Mouse (Mus musculus) CD4-positive helper T cell, adult 2 months (primary cell): ENCODE data around the gene Pkp1.

Experiments
- DNase-seq: peaks from one replicate; pipeline ENCODE4 v3.0.0-alpha.2; 2012; ENCODE audit warnings: low read depth, missing footprints, low spot score

Gene Pkp1

GRCm38 (mm10) chr1:135909381-135909780 is 9.6 kb downstream of the Pkp1 start:
- no peak for DNase-seq

GRCm38 (mm10) chr1:135906736-135907135 is 12.3 kb downstream of the Pkp1 start:
- no peak for DNase-seq

GRCm38 (mm10) chr1:135899991-135900515 is 19.0 kb downstream of the Pkp1 start:
- DNase-seq, result no peak

GRCm38 (mm10) chr1:135899295-135899694 is 19.7 kb downstream of the Pkp1 start:
- DNase-seq, result no peak

GRCm38 (mm10) chr1:135895367-135895766 is 23.6 kb downstream of the Pkp1 start:
- no peak for DNase-seq

GRCm38 (mm10) chr1:135893377-135893776 is 25.6 kb downstream of the Pkp1 start:
- DNase-seq, result no peak

- DNase-seq, result no peak
These were observed 26.2 kb downstream of the Pkp1 start for GRCm38 (mm10) chr1:135892764-135893163.

GRCm38 (mm10) chr1:135892233-135892632 is 26.8 kb downstream of the Pkp1 start:
- DNase-seq, result no peak

- DNase-seq, result no peak
These were observed 27.4 kb downstream of the Pkp1 start for GRCm38 (mm10) chr1:135891424-135892216.

- no peak for DNase-seq
These were observed 29.4 kb downstream of the Pkp1 start for GRCm38 (mm10) chr1:135889461-135890185.

GRCm38 (mm10) chr1:135882385-135883109 is 36.5 kb downstream of the Pkp1 start:
- DNase-seq, result peak; percentile 41

- DNase-seq, result no peak
These were observed 41.8 kb downstream of the Pkp1 start for GRCm38 (mm10) chr1:135877248-135877647.

GRCm38 (mm10) chr1:135872991-135873390 is 46.0 kb downstream of the Pkp1 start:
- DNase-seq, result peak; percentile 16

GRCm38 (mm10) chr1:135868570-135868969 is 50.4 kb downstream of the Pkp1 start:
- no peak for DNase-seq

GRCm38 (mm10) chr1:135865518-135866194 is 53.4 kb downstream of the Pkp1 start:
- peak; percentile 45 for DNase-seq

GRCm38 (mm10) chr1:135864830-135865229 is 54.2 kb downstream of the Pkp1 start:
- no peak for DNase-seq

- no peak for DNase-seq
These were observed 55.1 kb downstream of the Pkp1 start for GRCm38 (mm10) chr1:135863786-135864335.

- no peak for DNase-seq
These were observed 56.4 kb downstream of the Pkp1 start for GRCm38 (mm10) chr1:135862561-135862960.

- no peak for DNase-seq
These were observed 56.9 kb downstream of the Pkp1 start for GRCm38 (mm10) chr1:135861980-135862552.

GRCm38 (mm10) chr1:135861091-135861490 is 57.9 kb downstream of the Pkp1 start:
- no peak for DNase-seq

- DNase-seq, result no peak
These were observed 60.5 kb downstream of the Pkp1 start for GRCm38 (mm10) chr1:135858533-135858932.
